Mouse (Mus musculus) erythroblast, embryonic 14.5 days (primary cell): ENCODE results near the gene Aars2. TPM values are rescaled to one million over a fixed set of nuclear protein-coding genes. Genes with fewer than 3 reads are reported as not detected.

Experiments used
- H3K27me3 ChIP-seq: 2 replicates; pipeline ENCODE4 v1.6.1; 2012; ENCODE audit warnings: inconsistent platforms; ENCODE audit not compliant: control insufficient read depth
- H3K36me3 ChIP-seq: 2 replicates; pipeline ENCODE4 v1.6.1; 2012; ENCODE audit warnings: mild to moderate bottlenecking, inconsistent platforms; ENCODE audit not compliant: control insufficient read depth
- H3K4me1 ChIP-seq: 2 replicates; pipeline ENCODE4 v1.6.1; 2012; ENCODE audit warnings: inconsistent platforms; ENCODE audit not compliant: control insufficient read depth
- H3K4me3 ChIP-seq: replicated peaks from 2 replicates; pipeline ENCODE3; 2012; ENCODE audit warnings: moderate library complexity, mild to moderate bottlenecking, inconsistent platforms
- H3K9me3 ChIP-seq: 2 replicates; pipeline ENCODE4 v1.6.1; 2012; ENCODE audit warnings: low read length, inconsistent platforms, mixed read lengths; ENCODE audit not compliant: control insufficient read depth
- GATA1 ChIP-seq: IDR thresholded peaks from 2 replicates; pipeline ENCODE4 v1.6.1; 2012; ENCODE audit warnings: low read length, inconsistent platforms, mixed read lengths
- TAL1 ChIP-seq: IDR thresholded peaks from 3 replicates; pipeline ENCODE4 v1.6.1; 2012; ENCODE audit warnings: low read length, inconsistent platforms, mixed read lengths
- polyA plus RNA-seq: library from polyadenylated mRNA; stranded (reverse); fragments of >175 nt; gene quantifications from 2 replicates; pipeline ENCODE4 v1.2.3, GENCODE M21; 2012

The Aars2 gene
- polyA plus RNA-seq, 1 experiment, result 1.7 TPM

DNA sequence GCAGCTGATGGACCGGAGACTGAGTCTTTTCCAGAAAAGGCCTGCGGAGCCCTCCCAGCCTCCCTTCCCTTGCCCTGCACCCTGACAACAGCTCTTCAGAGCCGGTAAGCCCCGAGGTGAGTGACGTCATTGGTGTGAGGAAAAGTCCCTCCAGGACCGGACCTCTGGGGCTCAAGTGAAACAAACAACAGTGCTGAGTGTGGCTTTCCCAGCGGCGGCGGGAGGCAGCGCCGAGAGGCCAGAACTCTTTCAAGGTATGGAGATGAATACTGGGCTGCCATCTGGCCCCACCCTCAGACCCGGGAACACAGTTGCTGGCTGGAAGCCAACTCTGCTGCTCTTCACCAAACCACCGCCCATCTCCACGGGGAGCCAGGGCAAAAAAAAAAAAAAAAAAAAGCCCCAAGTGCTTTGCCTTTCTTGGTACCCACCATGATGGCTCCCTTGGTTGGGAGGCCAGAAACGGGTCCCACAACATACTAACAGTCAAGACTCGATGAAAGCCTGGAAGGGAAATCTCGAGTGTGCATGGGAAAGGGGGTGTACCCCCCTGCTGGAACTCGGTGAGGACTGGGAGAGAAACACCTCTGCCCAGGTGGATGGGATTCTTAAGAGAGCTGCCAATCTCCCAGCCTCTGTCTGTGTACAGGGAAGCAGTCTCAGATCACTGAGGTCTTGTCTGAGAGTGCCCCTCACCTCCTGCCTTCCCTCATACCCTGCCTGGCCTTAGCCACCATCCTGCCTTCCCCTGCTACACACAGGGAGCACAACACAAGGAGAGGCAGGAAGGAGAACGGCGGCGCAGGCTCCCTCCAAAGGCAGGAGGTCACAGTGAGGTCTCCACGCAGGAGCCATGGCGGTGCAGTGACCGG, 37.6 kb downstream of the Aars2 start:
- Histone ChIP-seq H3K36me3 (no peaks in the 10 kb centered on the region), H3K4me1 (no peaks in the 10 kb centered on the region), H3K9me3 (peaks cover 5% of the 10 kb centered on the region; the same call in 1 of the 2 replicates), H3K4me3 (no peak overlapping the region), H3K27me3 (peaks cover 94% of the 10 kb centered on the region)
- TF ChIP-seq TAL1, result no peak
- TF ChIP-seq GATA1, result no peak

DNA sequence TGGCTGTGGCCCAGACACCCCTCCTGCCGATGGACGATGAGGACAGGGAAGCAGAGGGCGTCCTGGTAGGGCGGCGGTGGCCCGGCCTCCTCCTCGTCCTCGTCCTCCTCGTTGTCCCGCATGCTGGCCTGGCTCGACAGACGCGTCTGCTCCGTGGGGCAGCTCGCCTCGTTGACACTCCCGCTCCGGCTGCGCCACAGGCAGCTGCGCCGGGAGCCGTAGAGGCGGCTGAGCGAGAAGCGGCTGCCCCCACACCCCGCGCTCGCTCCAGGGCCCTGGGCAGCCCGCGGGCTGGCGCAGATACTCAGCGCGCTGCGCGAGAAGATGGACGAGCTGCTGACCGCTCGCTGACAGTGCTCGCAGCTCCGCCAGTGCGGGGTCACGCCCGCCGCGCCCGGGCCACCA, 38.2 kb downstream of the Aars2 start:
- no peak for TF ChIP-seq TAL1
- no peak for TF ChIP-seq GATA1
- no peaks in the 10 kb centered on the region for H3K36me3 ChIP-seq
- H3K4me1 ChIP-seq, result no peaks in the 10 kb centered on the region; the same call in 1 of the 2 replicates
- H3K9me3 ChIP-seq, result peaks cover 5% of the 10 kb centered on the region; the same call in 1 of the 2 replicates
- H3K27me3 ChIP-seq, result peaks cover 94% of the 10 kb centered on the region
- no peak overlapping the region for H3K4me3 ChIP-seq

GRCm38 (mm10) chr17:45545278-45545961, 38.8 kb downstream of the Aars2 start:
- no peak for TF ChIP-seq TAL1
- TF ChIP-seq GATA1, result no peak
- Histone ChIP-seq H3K27me3 (peaks cover 96% of the 10 kb centered on the region), H3K36me3 (no peaks in the 10 kb centered on the region), H3K4me3 (no peak overlapping the region), H3K4me1 (no peaks in the 10 kb centered on the region; the same call in 1 of the 2 replicates), H3K9me3 (peaks cover 5% of the 10 kb centered on the region; the same call in 1 of the 2 replicates)

DNA sequence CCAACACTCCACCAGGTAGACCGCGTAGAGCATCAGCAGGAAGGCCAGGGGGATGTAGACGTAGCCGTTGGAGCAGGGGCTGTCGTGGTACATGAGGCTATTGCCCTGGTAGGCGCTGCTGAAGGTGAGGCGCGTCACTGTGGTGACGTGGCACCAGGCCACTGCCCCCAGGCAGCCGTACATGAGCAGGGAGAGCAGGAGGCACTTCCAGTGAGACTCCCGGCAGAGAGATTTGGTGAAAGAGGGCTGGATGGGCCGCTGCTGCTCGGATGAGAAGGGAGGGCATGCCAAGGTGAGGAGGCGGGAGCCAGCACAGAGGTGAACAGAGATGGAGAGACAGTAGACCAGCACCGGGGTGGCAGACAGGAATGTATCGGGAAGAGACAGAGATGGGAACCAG, 40.3 kb downstream of the Aars2 start:
- peaks cover 1% of the 10 kb centered on the region for H3K4me1 ChIP-seq
- H3K4me3 ChIP-seq, result no peak overlapping the region
- H3K27me3 ChIP-seq, result peaks cover 99% of the 10 kb centered on the region
- no peaks in the 10 kb centered on the region for H3K36me3 ChIP-seq
- peaks cover 5% of the 10 kb centered on the region; the same call in 1 of the 2 replicates for H3K9me3 ChIP-seq
- no peak for TF ChIP-seq TAL1
- no peak for TF ChIP-seq GATA1

DNA sequence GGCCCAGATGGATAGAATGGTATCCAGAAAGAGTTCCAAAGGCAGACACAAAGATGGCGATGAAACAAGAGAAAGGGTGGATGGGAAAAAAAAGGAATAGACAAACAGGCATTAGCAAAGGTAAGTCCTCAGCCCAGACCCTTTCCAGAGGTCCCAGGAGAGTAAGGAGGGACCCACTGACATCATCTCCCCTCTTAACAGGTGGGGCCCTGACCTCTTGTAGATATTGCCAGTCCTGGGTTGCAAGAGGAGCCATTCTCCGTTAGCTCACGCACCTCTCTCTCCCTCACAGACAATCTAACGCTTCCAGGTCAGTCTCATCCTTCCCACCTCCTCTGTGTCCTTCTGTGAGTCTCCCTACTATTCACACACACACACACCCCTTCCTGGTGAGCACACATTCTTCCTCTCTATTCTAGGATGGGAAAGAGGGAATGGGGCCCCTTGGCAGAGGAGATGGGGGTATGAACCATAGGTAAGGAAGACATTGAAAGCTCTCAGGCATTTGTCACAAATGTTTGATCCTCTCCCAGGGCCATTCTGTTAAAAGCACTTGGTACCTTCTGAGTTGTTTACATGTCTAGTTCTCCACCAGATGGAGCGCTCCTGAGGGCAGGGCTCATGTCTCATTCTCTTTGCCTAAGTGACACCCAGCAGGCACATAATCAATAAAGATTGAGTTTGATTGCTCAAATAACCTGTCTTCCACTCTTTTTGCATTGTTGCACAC, 41.0 kb downstream of the Aars2 start:
- Histone ChIP-seq H3K9me3 (peaks cover 5% of the 10 kb centered on the region; the same call in 1 of the 2 replicates), H3K36me3 (no peaks in the 10 kb centered on the region), H3K27me3 (peaks cover 96% of the 10 kb centered on the region), H3K4me1 (peaks cover 2% of the 10 kb centered on the region), H3K4me3 (no peak overlapping the region)
- no peak for TF ChIP-seq TAL1
- TF ChIP-seq GATA1, result no peak

GRCm38 (mm10) chr17:45548541-45549512, 42.2 kb downstream of the Aars2 start:
- H3K9me3 ChIP-seq, result peaks cover 5% of the 10 kb centered on the region; the same call in 1 of the 2 replicates
- H3K4me3 ChIP-seq, result no peak overlapping the region
- H3K27me3 ChIP-seq, result peaks cover 94% of the 10 kb centered on the region
- peaks cover 2% of the 10 kb centered on the region for H3K4me1 ChIP-seq
- no peaks in the 10 kb centered on the region for H3K36me3 ChIP-seq
- TF ChIP-seq TAL1 (no peak), GATA1 (no peak)

DNA sequence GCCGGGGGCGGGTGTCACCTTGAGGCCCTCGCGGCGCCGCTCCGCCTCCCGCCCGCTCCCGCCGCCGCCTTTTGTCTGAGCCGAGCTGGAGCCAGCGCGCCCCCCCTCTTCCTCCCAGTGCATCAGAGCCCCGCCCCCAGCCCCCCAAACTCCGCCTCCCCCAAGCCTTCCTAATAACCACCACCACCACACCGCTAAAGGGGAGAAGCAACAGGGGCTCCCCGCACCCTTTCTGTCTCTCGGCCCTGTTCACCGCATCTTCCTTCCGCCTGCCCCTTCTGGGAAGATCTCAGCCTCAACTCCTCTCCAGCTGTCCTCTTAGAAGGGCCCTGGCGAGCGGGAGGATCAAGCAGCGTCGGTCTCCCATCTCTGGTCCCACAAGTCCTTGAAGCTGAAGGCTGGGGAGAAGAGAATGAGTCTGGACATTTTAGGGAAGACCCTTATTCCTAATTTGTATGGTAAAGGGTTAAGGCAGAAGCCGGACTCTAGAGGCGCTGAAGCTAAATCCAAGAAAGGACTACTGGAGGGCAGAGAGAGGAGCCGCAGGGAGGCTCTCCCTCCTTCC, 43.1 kb downstream of the Aars2 start, which contains the start of gene Tmem151b:
Gene Tmem151b, minus strand, starts transcription at position 61 of the 565 bp plus-strand sequence.
- Histone ChIP-seq H3K36me3 (no peaks in the 10 kb centered on the region), H3K9me3 (peaks cover 5% of the 10 kb centered on the region; the same call in 1 of the 2 replicates), H3K27me3 (peaks cover 91% of the 10 kb centered on the region), H3K4me1 (peaks cover 2% of the 10 kb centered on the region), H3K4me3 (no peak within 1 kb of the TSS)
- TF ChIP-seq GATA1 (no peak), TAL1 (no peak)

- peaks cover 91% of the 10 kb centered on the region for H3K27me3 ChIP-seq
- peaks cover 5% of the 10 kb centered on the region; the same call in 1 of the 2 replicates for H3K9me3 ChIP-seq
- no peaks in the 10 kb centered on the region for H3K36me3 ChIP-seq
- TF ChIP-seq GATA1, result no peak
- no peak for TF ChIP-seq TAL1
- no peak overlapping the region for H3K4me3 ChIP-seq
- H3K4me1 ChIP-seq, result peaks cover 2% of the 10 kb centered on the region
These were observed 43.6 kb downstream of the Aars2 start for GRCm38 (mm10) chr17:45550253-45550652.
